Mouse (Mus musculus): ENCODE results near the gene Tex13c2.

Tex13c2 gene

DNA sequence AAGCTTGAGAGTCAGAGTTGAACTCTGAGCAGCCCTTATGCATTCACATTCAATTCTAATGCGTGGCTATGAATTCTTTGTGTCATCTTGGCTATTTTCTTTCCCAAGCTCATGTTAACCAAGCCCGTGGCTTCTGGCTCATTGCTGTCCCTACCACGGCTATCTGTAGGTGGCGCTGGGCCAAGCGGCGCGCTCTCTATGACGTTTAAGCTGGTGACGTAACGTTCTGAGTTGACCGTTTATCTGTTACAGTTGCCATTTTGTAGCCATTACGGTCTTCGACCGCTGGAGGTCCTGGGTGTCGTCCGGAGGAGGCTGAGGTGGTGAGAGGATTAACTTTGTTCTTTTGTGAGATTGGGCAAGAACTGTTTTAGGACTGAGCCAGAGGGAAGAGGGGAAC, at the start of gene Tex13c2:
Gene Tex13c2 (plus strand): TSS at position 246 of the 400 bp plus-strand sequence.
- DNase-seq: no peak

GRCm38 (mm10) chrX:42450305-42450704, 39.2 kb upstream of the Tex13c2 start:
- no peak for DNase-seq

- no peak for DNase-seq
These were observed 36.5 kb upstream of the Tex13c2 start for GRCm38 (mm10) chrX:42453001-42453400.

- no peak for DNase-seq
These were observed 35.0 kb upstream of the Tex13c2 start for GRCm38 (mm10) chrX:42454533-42454932.

- DNase-seq: no peak
These were observed 845 bp downstream of the Tex13c2 start for GRCm38 (mm10) chrX:42490336-42490735.

GRCm38 (mm10) chrX:42500538-42500937, 11.0 kb downstream of the Tex13c2 start:
- no peak for DNase-seq

DNA sequence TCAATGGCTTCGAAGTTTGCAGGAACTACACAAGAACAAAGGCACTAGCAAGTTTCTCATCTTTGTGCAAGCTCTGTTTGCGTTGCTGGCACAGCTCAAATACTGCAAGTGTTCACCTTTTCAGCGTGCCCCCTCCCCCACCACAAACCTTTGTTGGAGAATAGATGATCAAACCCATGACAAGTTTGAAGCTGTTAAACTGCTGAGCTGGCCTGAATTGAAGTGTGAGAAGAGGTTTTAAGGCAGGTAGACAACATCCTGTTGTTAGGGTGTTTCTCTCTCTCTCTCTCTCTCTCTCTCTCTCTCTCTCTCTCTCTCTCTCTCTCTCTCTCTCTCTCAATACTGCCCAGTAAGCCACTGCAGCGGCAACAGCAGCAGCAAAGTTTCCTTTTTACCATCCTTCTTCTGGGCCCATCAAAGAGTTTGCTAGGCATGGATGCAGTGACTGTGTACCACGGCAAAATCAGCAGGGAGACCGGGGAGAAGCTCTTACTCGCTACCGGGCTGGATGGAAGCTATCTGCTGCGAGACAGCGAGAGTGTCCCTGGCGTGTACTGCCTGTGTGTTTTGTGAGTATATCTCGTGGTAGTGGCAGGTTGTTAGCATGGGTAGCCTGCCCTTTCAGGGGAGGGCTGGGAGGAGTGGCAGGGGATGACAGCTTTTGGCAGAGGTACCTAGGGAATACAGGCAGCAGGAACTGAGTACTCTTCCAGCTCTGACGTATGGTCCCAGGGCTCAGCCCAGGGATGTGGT, 13.0 kb downstream of the Tex13c2 start, which contains the start of gene Sh2d1a:
Gene Sh2d1a (plus strand): TSS at position 163 of the 753 bp plus-strand sequence.
- no peak for DNase-seq

- no peak for DNase-seq
These were observed 21.6 kb downstream of the Tex13c2 start for GRCm38 (mm10) chrX:42511105-42511504.

GRCm38 (mm10) chrX:42512567-42512966, 23.1 kb downstream of the Tex13c2 start:
- no peak for DNase-seq

DNA sequence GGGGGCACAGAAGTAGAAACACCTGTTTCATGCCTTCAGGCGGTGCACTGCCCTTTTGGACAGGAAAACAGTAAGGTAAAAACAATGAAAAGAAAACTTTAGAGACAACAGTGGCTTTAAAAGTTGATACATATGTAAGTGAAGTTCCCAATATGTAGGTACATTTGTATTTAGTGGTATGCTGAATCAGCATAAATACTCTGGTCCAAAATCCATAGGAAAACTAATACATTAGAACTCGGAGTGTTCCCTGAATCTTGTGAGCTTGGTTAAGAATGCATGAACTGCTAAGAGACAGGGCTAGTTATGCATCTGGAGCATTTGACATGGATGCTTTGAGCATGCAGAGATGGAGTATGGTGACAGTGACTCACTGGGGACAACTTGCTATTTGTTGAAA, 33.4 kb downstream of the Tex13c2 start:
- DNase-seq: no peak

GRCm38 (mm10) chrX:42530703-42531102, 41.2 kb downstream of the Tex13c2 start:
- DNase-seq: no peak

DNA sequence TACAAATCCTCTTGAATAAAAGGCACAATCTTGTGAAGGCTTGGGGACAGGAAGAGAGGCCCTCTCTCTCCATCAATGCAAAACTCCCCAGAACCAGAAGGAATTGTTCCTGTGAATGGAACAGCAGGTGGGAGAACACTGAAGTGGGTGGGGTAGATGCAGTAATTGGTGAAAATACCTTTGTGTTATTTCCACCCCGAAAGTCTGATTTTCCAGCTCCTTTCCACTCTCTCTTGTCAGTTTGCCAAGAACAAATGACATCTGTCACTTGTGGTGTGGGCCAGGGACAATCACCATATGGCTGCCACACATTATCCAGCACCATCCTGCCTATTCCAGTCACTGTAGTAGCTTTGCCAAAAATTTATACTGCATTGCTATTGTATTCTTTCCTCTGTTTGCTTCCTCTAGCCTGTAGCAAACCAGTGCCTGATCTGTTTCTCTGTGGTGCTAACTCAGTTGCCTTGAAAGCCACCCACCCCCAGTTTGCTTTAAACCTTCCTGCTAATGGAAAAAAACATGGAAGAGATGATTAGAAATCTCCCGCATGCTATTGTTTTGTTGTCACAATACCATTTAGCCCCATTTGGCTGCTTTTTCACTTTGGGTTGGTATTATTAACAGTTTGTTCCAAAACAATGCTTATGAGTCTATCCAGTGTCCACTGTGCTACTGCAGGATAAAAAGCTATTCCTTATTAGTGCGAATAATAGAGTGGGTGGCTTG, 50.7 kb downstream of the Tex13c2 start:
- DNase-seq: no peak

GRCm38 (mm10) chrX:42540756-42541053, 51.2 kb downstream of the Tex13c2 start:
- peak; percentile 72 for DNase-seq
